8 mouse cellular contexts compared by ENCODE assay signal in genomic region chr16:31592014-31592871, GRCm38 (mm10).
DNase-seq lines count a peak whose midpoint lies in the region; ATAC-seq and TF ChIP-seq lines count a peak whose summit lies in the region.

No protein-coding gene starts in this region.

- H3K4me3 ChIP-seq in G1E (ENCODE audit: low read depth, low read length) = no peak overlapping the region
- H3K4me3 ChIP-seq in forebrain, embryonic 15.5 days = no peak overlapping the region
- no peak overlapping the region for H3K4me3 ChIP-seq in hindbrain, embryonic 11.5 days (ENCODE audit: low read depth, low read length)
- 0 out of 2 replicates have a peak overlapping the region, but pooled peaks have one; percentile 1 for H3K4me3 ChIP-seq in lung, embryonic 15.5 days

- H3K9ac ChIP-seq in forebrain, embryonic 15.5 days (replicated peaks) = peak overlapping the region; percentile 21; the same call in 1 of the 2 replicates
- 0 out of 2 replicates have a peak overlapping the region, but pooled peaks have one; percentile 16 for H3K9ac ChIP-seq in hindbrain, embryonic 11.5 days (ENCODE audit: low read depth, low read length)
- no peak overlapping the region for H3K9ac ChIP-seq in lung, embryonic 15.5 days

- peaks cover 15% of the 10 kb centered on the region for H3K27me3 ChIP-seq in G1E (ENCODE audit: insufficient read depth, low read length)
- H3K27me3 ChIP-seq in forebrain, embryonic 15.5 days = no peaks in the 10 kb centered on the region
- H3K27me3 ChIP-seq in hindbrain, embryonic 11.5 days (ENCODE audit: control insufficient read depth, insufficient read depth, low read length) = no peaks in the 10 kb centered on the region
- no peaks in the 10 kb centered on the region for H3K27me3 ChIP-seq in lung, embryonic 15.5 days

- no peaks in the 10 kb centered on the region for H3K36me3 ChIP-seq in G1E (replicated peaks)
- H3K36me3 ChIP-seq in forebrain, embryonic 15.5 days = no peaks in the 10 kb centered on the region
- no peaks in the 10 kb centered on the region for H3K36me3 ChIP-seq in hindbrain, embryonic 11.5 days (ENCODE audit: control insufficient read depth, insufficient read depth, low read length)
- H3K36me3 ChIP-seq in lung, embryonic 15.5 days = no peaks in the 10 kb centered on the region

- TF ChIP-seq CTCF in G1E (IDR thresholded peaks at IDR 0.05; ENCODE audit: low read depth, low read length) = no peak

- H3K4me2 ChIP-seq in forebrain, embryonic 15.5 days (replicated peaks) = peak overlapping the region; percentile 7; the same call in 1 of the 2 replicates
- H3K4me2 ChIP-seq in hindbrain, embryonic 11.5 days (replicated peaks; ENCODE audit: low read depth, low read length) = peak overlapping the region; percentile 25; the same call in 1 of the 2 replicates
- peak overlapping the region; percentile 46 for H3K4me2 ChIP-seq in lung, embryonic 15.5 days

- H3K9me3 ChIP-seq in G1E (replicated peaks) = no peaks in the 10 kb centered on the region; the same call in 1 of the 2 replicates
- no peaks in the 10 kb centered on the region for H3K9me3 ChIP-seq in forebrain, embryonic 15.5 days
- H3K9me3 ChIP-seq in hindbrain, embryonic 11.5 days (ENCODE audit: control insufficient read depth, low read length) = no peaks in the 10 kb centered on the region
- H3K9me3 ChIP-seq in lung, embryonic 15.5 days = no peaks in the 10 kb centered on the region

- H3K4me1 ChIP-seq in G1E (ENCODE audit: insufficient read depth, low read depth, low read length) = peaks cover 27% of the 10 kb centered on the region
- H3K4me1 ChIP-seq in forebrain, embryonic 15.5 days = peaks cover 46% of the 10 kb centered on the region
- peaks cover 9% of the 10 kb centered on the region for H3K4me1 ChIP-seq in hindbrain, embryonic 11.5 days (replicated peaks; ENCODE audit: control insufficient read depth, insufficient read depth, low read length)
- H3K4me1 ChIP-seq in lung, embryonic 15.5 days = peaks cover 37% of the 10 kb centered on the region

- DNase-seq in G1E (ENCODE audit: low spot score) = peak; percentile 30
- DNase-seq in cerebellum, adult 8-10 months = peak; percentile 58
- peak; percentile 81 for DNase-seq in hindbrain, embryonic 11.5 days (ENCODE audit: low spot score)
- peak; percentile 16 for DNase-seq in layer of hippocampus, adult 9-10 months (ENCODE audit: low spot score)
- DNase-seq in retina, adult 2 months (ENCODE audit: low read depth, low spot score) = peak; percentile 47
- peak; percentile 52 to 64 for DNase-seq in urinary bladder, postnatal 36 days (ENCODE audit: low spot score in 2 of 2)

- WGBS in forebrain, embryonic 15.5 days = 3% methylated on average over 7 of the region's 7 CpGs
- WGBS in hindbrain, embryonic 11.5 days = 15% methylated on average over 7 of the region's 7 CpGs
- 2% methylated on average over 7 of the region's 7 CpGs for whole genome bisulfite sequencing in lung, embryonic 15.5 days

- ATAC-seq in G1E (ENCODE audit: extremely low read depth, insufficient number of reproducible peaks, low FRiP score, poor library complexity, severe bottlenecking) = no peak
- peak; percentile 97 for ATAC-seq in forebrain, embryonic 15.5 days (replicated peaks)
- ATAC-seq in hindbrain, embryonic 11.5 days (ENCODE audit: low FRiP score) = peak; percentile 89
- peak; percentile 98 for ATAC-seq in lung, embryonic 15.5 days (ENCODE audit: borderline replicate concordance, extremely low read depth, low FRiP score, low TSS enrichment)

- H3K27ac ChIP-seq in forebrain, embryonic 15.5 days (replicated peaks) = peak overlapping the region; percentile 94
- H3K27ac ChIP-seq in hindbrain, embryonic 11.5 days (ENCODE audit: low read depth, low read length) = peak overlapping the region; percentile 80
- H3K27ac ChIP-seq in lung, embryonic 15.5 days = peak overlapping the region; percentile 94

Comparison
In these comparisons a context has a peak if more than half of its experiments do, and no peak if none do; other contexts are left out.
1. DNase-seq: peak in every context shown above with its lines; median percentile 81 in hindbrain, embryonic 11.5 days; 58 in cerebellum, adult 8-10 months; 58 in urinary bladder, postnatal 36 days; 47 in retina, adult 2 months; 30 in G1E; 16 in layer of hippocampus, adult 9-10 months.